In the genomic region with DNA sequence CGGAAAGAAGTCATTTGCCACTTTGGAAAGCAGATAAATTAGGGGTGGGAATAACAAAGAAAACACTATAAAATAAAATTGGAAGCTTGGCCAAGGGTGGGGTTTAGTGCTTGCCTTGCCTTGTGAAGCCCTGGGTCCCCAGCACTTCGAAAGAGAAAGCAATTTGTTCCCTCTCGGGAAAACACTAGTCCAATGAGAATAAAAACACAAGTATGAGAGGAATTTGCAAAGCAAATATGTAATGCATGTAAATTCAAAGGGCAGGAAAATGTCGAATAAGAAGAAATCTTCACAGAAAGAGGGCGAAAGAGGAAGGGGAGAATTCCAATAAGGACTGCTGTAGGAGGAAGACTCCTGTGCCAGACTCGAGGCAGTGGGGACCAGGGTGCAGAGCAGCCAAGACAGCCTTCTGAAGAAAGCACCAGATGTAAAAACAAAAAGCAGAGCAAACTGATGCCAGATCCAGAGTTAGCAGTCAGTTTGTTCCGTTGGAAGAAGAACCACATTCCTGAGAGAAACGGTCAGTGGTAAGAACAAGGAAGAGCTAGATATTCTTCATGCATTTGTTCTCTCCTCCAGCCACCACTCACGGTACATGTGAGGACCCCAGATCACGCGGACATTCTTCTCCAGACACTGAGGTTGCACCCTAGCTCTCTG, we compare ENCODE assay signal across 19 mouse cellular contexts. TPM values are rescaled to one million over a fixed set of nuclear protein-coding genes. Genes with fewer than 3 reads are reported as not detected.
A peak's percentile ranks its signal among the peaks of the same experiment; 100 is the strongest.
DNase-seq lines count a peak whose midpoint lies in the region; ATAC-seq and TF ChIP-seq lines count a peak whose summit lies in the region.
"Had no signal": no experiment of that assay in that cellular context is flagged by ENCODE, and none has a peak within 500 bp of the region (broad histone marks: within the 10 kb centered on the region; RNA-seq: fewer than 3 reads in every experiment).

No protein-coding gene starts in this region.

- H3K27ac ChIP-seq in gastrocnemius, adult 2 months: peak overlapping the region; percentile 92
- H3K27ac ChIP-seq in lung, embryonic 14.5 days (ENCODE audit: low read depth): peak overlapping the region; percentile 65
- no peak overlapping the region for H3K27ac ChIP-seq in intestine, postnatal 0 days (ENCODE audit: low read depth, low read length)
- no peak overlapping the region for H3K27ac ChIP-seq in liver, embryonic 11.5 days (ENCODE audit: low read depth, low read length)
- H3K27ac ChIP-seq: hindbrain, embryonic 15.5 days; liver, embryonic 15.5 days; midbrain, embryonic 15.5 days; neural tube, embryonic 15.5 days had no signal

- ATAC-seq in lung, embryonic 14.5 days (ENCODE audit: insufficient read depth): peak; percentile 69
- ATAC-seq in intestine, postnatal 0 days: no peak
- no peak for ATAC-seq in liver, embryonic 11.5 days (replicated peaks; ENCODE audit: low FRiP score)
- ATAC-seq: midbrain, embryonic 15.5 days had no signal

- DNase-seq in gastrocnemius, adult 2 months: peak; percentile 59
- DNase-seq in gastrocnemius, adult 8-10 months (ENCODE audit: low spot score in 2 of 2): no peak
- DNase-seq in lung, embryonic 14.5 days: peak; percentile 37
- no peak for DNase-seq in lung, adult 18-20 months
- DNase-seq in embryo, embryonic 11 days: no peak
- DNase-seq in liver, embryonic 11.5 days (ENCODE audit: low spot score): no peak
- DNase-seq in frontal cortex, postnatal 14 days (ENCODE audit: low spot score in 2 of 2): no peak
- DNase-seq: adrenal gland, adult 2 months; B cell, adult 2 months had no signal

- H3K4me2 ChIP-seq in lung, embryonic 14.5 days: peak overlapping the region; percentile 28
- H3K4me2 ChIP-seq in intestine, postnatal 0 days (replicated peaks; ENCODE audit: low read depth): peak overlapping the region; percentile 40
- H3K4me2 ChIP-seq in liver, embryonic 11.5 days: no peak overlapping the region
- H3K4me2 ChIP-seq: hindbrain, embryonic 15.5 days; liver, embryonic 15.5 days; midbrain, embryonic 15.5 days; neural tube, embryonic 15.5 days had no signal

- H3K4me3 ChIP-seq in gastrocnemius, adult 2 months: peak overlapping the region; percentile 43
- H3K4me3 ChIP-seq in lung, embryonic 14.5 days (ENCODE audit: low read depth, low read length): no peak overlapping the region
- H3K4me3 ChIP-seq in intestine, postnatal 0 days (ENCODE audit: low read depth, low read length): 0 out of 2 replicates have a peak overlapping the region, but pooled peaks have one; percentile 7
- H3K4me3 ChIP-seq in liver, embryonic 11.5 days (ENCODE audit: low read depth, low read length): no peak overlapping the region
- H3K4me3 ChIP-seq: hindbrain, embryonic 15.5 days; liver, embryonic 15.5 days; midbrain, embryonic 15.5 days; neural tube, embryonic 15.5 days had no signal

- H3K4me1 ChIP-seq in lung, embryonic 14.5 days (ENCODE audit: insufficient read depth): peaks cover 6% of the 10 kb centered on the region; the same call in 1 of the 2 replicates
- no peaks in the 10 kb centered on the region for H3K4me1 ChIP-seq in intestine, postnatal 0 days (replicated peaks; ENCODE audit: control insufficient read depth, insufficient read depth, low read length)
- H3K4me1 ChIP-seq in liver, embryonic 11.5 days (replicated peaks; ENCODE audit: control insufficient read depth, insufficient read depth, low read length): no peaks in the 10 kb centered on the region
- H3K4me1 ChIP-seq: hindbrain, embryonic 15.5 days; liver, embryonic 15.5 days; midbrain, embryonic 15.5 days; neural tube, embryonic 15.5 days had no signal

- intact Hi-C loops in gastrocnemius, adult 2 months (cut with DNase I): no loop called here

- 46% methylated on average over 11 of the region's 11 CpGs for WGBS in lung, embryonic 14.5 days
- WGBS in intestine, postnatal 0 days: 48% methylated on average over 11 of the region's 11 CpGs
- 68% methylated on average over 11 of the region's 11 CpGs for WGBS in liver, embryonic 11.5 days

- H3K9ac ChIP-seq in lung, embryonic 14.5 days: no peak overlapping the region
- no peak overlapping the region for H3K9ac ChIP-seq in intestine, postnatal 0 days (ENCODE audit: low read depth, low read length)
- no peak overlapping the region for H3K9ac ChIP-seq in liver, embryonic 11.5 days (ENCODE audit: low read depth, low read length)
- H3K9ac ChIP-seq: hindbrain, embryonic 15.5 days; liver, embryonic 15.5 days; midbrain, embryonic 15.5 days; neural tube, embryonic 15.5 days had no signal

- no peaks in the 10 kb centered on the region for H3K27me3 ChIP-seq in lung, embryonic 14.5 days (ENCODE audit: insufficient read depth, low read length)
- H3K27me3 ChIP-seq in intestine, postnatal 0 days (replicated peaks; ENCODE audit: control insufficient read depth, insufficient read depth, low read length): no peaks in the 10 kb centered on the region
- H3K27me3 ChIP-seq in liver, embryonic 11.5 days (replicated peaks; ENCODE audit: control insufficient read depth, insufficient read depth, low read length): no peaks in the 10 kb centered on the region
- H3K27me3 ChIP-seq: hindbrain, embryonic 15.5 days; liver, embryonic 15.5 days; midbrain, embryonic 15.5 days; neural tube, embryonic 15.5 days had no signal

- no peak for TF ChIP-seq CTCF in gastrocnemius, adult 2 months (IDR thresholded peaks at IDR 0.05)
- no peak for TF ChIP-seq CTCF in lung, embryonic 14.5 days (IDR thresholded peaks at IDR 0.05; ENCODE audit: low read depth)
- no peak for TF ChIP-seq CTCF in intestine, postnatal 0 days (IDR thresholded peaks at IDR 0.05; ENCODE audit: low read depth)

- no peaks in the 10 kb centered on the region for H3K36me3 ChIP-seq in lung, embryonic 14.5 days (ENCODE audit: insufficient read depth)
- H3K36me3 ChIP-seq in intestine, postnatal 0 days (ENCODE audit: control insufficient read depth, insufficient read depth): no peaks in the 10 kb centered on the region
- no peaks in the 10 kb centered on the region for H3K36me3 ChIP-seq in liver, embryonic 11.5 days (ENCODE audit: control insufficient read depth, insufficient read depth, low read length)
- H3K36me3 ChIP-seq: hindbrain, embryonic 15.5 days; liver, embryonic 15.5 days; midbrain, embryonic 15.5 days; neural tube, embryonic 15.5 days had no signal

- no peaks in the 10 kb centered on the region for H3K9me3 ChIP-seq in lung, embryonic 14.5 days (ENCODE audit: low read depth, low read length)
- H3K9me3 ChIP-seq in intestine, postnatal 0 days (ENCODE audit: control insufficient read depth): no peaks in the 10 kb centered on the region
- H3K9me3 ChIP-seq in liver, embryonic 11.5 days (ENCODE audit: control insufficient read depth, low read length): no peaks in the 10 kb centered on the region
- H3K9me3 ChIP-seq: hindbrain, embryonic 15.5 days; liver, embryonic 15.5 days; midbrain, embryonic 15.5 days; neural tube, embryonic 15.5 days had no signal

RNA-seq across cellular contexts. Expression of a gene that starts 26.6 kb away (rescaled TPM):
- total RNA-seq in gastrocnemius, adult 2 months (2021): 10 to 100 TPM; 34.9 to 54.5 TPM
- total RNA-seq in gastrocnemius, adult 8-10 months (2022): 10 to 100 TPM; 61.5 to 83.0 (median 66.8) TPM
- 0.13 TPM in 1 of 2 replicates, not detected in the other for polyA plus RNA-seq in lung, embryonic 14.5 days (2014; fragmentation: Nextera tagmentation; extraction: Ambion mirVana)
- polyA plus RNA-seq in intestine, postnatal 0 days (2015; fragmentation: Nextera tagmentation; extraction: Ambion mirVana): not detected in 2 replicates
- not detected in 2 replicates for polyA plus RNA-seq in liver, embryonic 11.5 days (2014; fragmentation: Nextera tagmentation; extraction: Ambion mirVana)
- total RNA-seq: adrenal gland, adult 2 months; left cerebral cortex, postnatal 10 days had no signal
- polyA plus RNA-seq: adrenal gland, adult 2 months; embryonic facial prominence, embryonic 11.5 days; large intestine, adult 2 months; neural tube, embryonic 15.5 days; stomach, embryonic 14.5 days had no signal

RNA-seq across cellular contexts. Expression of a gene that starts 26.7 kb away (rescaled TPM):
- 100 to 1,000 TPM; 579 to 752 TPM for total RNA-seq in gastrocnemius, adult 2 months (2021)
- 100 to 1,000 TPM; 471 to 626 (median 563) TPM for total RNA-seq in gastrocnemius, adult 8-10 months (2022)
- polyA plus RNA-seq in lung, embryonic 14.5 days (2014; fragmentation: Nextera tagmentation; extraction: Ambion mirVana): 300 and 324 TPM in 2 replicates
- 624 and 671 TPM in 2 replicates for polyA plus RNA-seq in intestine, postnatal 0 days (2015; fragmentation: Nextera tagmentation; extraction: Ambion mirVana)
- polyA plus RNA-seq in liver, embryonic 11.5 days (2014; fragmentation: Nextera tagmentation; extraction: Ambion mirVana): 343 and 381 TPM in 2 replicates

RNA-seq across cellular contexts. Expression of a gene that starts 39.7 kb away (rescaled TPM):
- under 1 TPM; 0.15 to 0.22 TPM for total RNA-seq in gastrocnemius, adult 2 months (2021)
- under 1 TPM; 0.10 to 0.27 (median 0.19) TPM for total RNA-seq in gastrocnemius, adult 8-10 months (2022)
- 0.09 and 0.15 TPM in 2 replicates for polyA plus RNA-seq in lung, embryonic 14.5 days (2014; fragmentation: Nextera tagmentation; extraction: Ambion mirVana)
- polyA plus RNA-seq in intestine, postnatal 0 days (2015; fragmentation: Nextera tagmentation; extraction: Ambion mirVana): 0.05 and 0.08 TPM in 2 replicates
- polyA plus RNA-seq in liver, embryonic 11.5 days (2014; fragmentation: Nextera tagmentation; extraction: Ambion mirVana): 0.16 TPM in 1 of 2 replicates, not detected in the other
- polyA plus RNA-seq: adrenal gland, adult 2 months; liver, embryonic 15.5 days; stomach, embryonic 14.5 days had no signal

RNA-seq across cellular contexts. Expression of a gene that starts 43.0 kb away (rescaled TPM):
- total RNA-seq in gastrocnemius, adult 2 months (2021): 100 to 1,000 TPM; 105 to 286 TPM
- total RNA-seq in gastrocnemius, adult 8-10 months (2022): 100 to 1,000 TPM; 142 to 191 (median 167) TPM
- polyA plus RNA-seq in lung, embryonic 14.5 days (2014; fragmentation: Nextera tagmentation; extraction: Ambion mirVana): 0.09 and 0.61 TPM in 2 replicates
- not detected in 2 replicates for polyA plus RNA-seq in intestine, postnatal 0 days (2015; fragmentation: Nextera tagmentation; extraction: Ambion mirVana)
- 0.14 and 0.41 TPM in 2 replicates for polyA plus RNA-seq in liver, embryonic 11.5 days (2014; fragmentation: Nextera tagmentation; extraction: Ambion mirVana)
- total RNA-seq: left cerebral cortex, postnatal 10 days had no signal
- polyA plus RNA-seq: adrenal gland, adult 2 months; frontal cortex, adult 2 months; hindbrain, embryonic 15.5 days; large intestine, adult 2 months; midbrain, embryonic 15.5 days; stomach, embryonic 14.5 days had no signal

Comparison
In these comparisons a context has a peak if more than half of its experiments do, and no peak if none do; other contexts are left out.
1. DNase-seq: peak in gastrocnemius, adult 2 months (single experiment) and lung, embryonic 14.5 days (single experiment); none in gastrocnemius, adult 8-10 months (0 of 2), lung, adult 18-20 months (0 of 2), embryo, embryonic 11 days (single experiment), liver, embryonic 11.5 days (single experiment) and frontal cortex, postnatal 14 days (0 of 2).
2. H3K27ac ChIP-seq: peak in gastrocnemius, adult 2 months (single experiment) and lung, embryonic 14.5 days (single experiment); none in intestine, postnatal 0 days (single experiment) and liver, embryonic 11.5 days (single experiment).
3. H3K4me3 ChIP-seq: peak in gastrocnemius, adult 2 months (single experiment) and intestine, postnatal 0 days (single experiment); none in lung, embryonic 14.5 days (single experiment) and liver, embryonic 11.5 days (single experiment).